Mouse (Mus musculus): Measurements from ENCODE around the gene Lgals1. TPM values are rescaled to one million over a fixed set of nuclear protein-coding genes. Genes with fewer than 3 reads are reported as not detected.

Lgals1 gene
- polyA plus RNA-seq, 1 experiment from 2014 or later, result 576 TPM

DNA sequence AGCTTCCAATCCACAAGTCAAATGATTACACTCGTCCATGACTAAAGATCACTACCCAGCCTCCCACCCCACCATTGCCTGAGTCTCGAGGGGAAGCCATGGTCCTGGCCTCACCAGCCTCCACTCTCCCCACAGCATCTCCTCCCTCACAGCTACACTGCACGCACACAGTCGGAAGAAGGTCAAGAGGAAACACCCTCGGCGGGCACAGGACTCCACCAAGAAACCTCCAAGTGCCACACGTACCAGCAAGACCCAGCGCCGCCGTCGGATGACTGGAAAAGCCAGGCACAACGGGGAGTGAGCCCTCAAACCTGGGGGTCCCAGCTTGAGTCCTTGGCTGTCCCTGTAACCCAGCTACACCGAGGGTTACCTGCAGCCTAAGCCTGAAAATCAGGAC is 13.8 kb downstream of the Lgals1 start:
- Histone ChIP-seq H3K36me3 (ENCODE audit: insufficient read depth, low read length) (peaks cover 36% of the 10 kb centered on the region), H3K27me3 (ENCODE audit: insufficient read depth, low read length) (no peaks in the 10 kb centered on the region), H3K27ac (no peak overlapping the region), H3K4me3 (replicated peaks; ENCODE audit: low read depth, low read length) (no peak overlapping the region), H3K9ac (ENCODE audit: low read depth, low read length) (no peak overlapping the region), H3K9me3 (replicated peaks; ENCODE audit: low read length) (no peaks in the 10 kb centered on the region), H3K4me2 (ENCODE audit: low read length) (no peak overlapping the region), H3K4me1 (replicated peaks; ENCODE audit: insufficient read depth, low read length) (0 out of 2 replicates have a peak, but pooled peaks cover 9% of the 10 kb centered on the region)
- WGBS, result 91% methylated on average over 13 of the region's 13 CpGs
- no peak for DNase-seq (ENCODE audit: low spot score)
- no peak for ATAC-seq (replicated peaks; ENCODE audit: low FRiP score, low read depth)
- no peak for TF ChIP-seq CTCF (IDR thresholded peaks at IDR 0.05; ENCODE audit: low read depth)

DNA sequence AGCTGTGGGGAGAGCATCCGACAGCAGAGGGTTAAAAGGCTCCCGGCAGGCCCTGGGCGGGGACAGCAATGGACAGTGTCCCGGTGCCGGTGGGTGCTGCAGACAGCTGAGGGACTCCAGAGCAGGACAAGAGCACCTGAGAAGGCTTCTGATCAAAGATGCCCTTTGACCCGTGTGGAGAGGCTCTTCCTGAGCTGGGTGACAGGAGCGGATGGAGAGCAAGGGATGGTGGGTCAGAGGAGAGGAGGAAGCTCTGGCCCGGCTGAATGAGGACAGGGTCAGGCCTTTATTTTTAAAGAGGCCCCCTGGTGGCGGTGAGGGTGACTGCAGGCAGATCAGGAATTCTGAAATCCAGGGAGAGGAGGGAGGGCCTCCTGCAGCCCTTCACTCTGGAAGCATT is 16.1 kb downstream of the Lgals1 start:
- ATAC-seq (replicated peaks; ENCODE audit: low FRiP score, low read depth) (peak; percentile 68), DNase-seq (ENCODE audit: low spot score) (peak; percentile 92)
- peak overlapping the region; percentile 19; the same call in 1 of the 2 replicates for H3K4me3 ChIP-seq (replicated peaks; ENCODE audit: low read depth, low read length)
- H3K27ac ChIP-seq, result no peak overlapping the region
- H3K27me3 ChIP-seq (ENCODE audit: insufficient read depth, low read length), result no peaks in the 10 kb centered on the region
- under 1% methylated on average over 9 of the region's 9 CpGs for WGBS
- no peaks in the 10 kb centered on the region for H3K9me3 ChIP-seq (replicated peaks; ENCODE audit: low read length)
- TF ChIP-seq CTCF (IDR thresholded peaks at IDR 0.05; ENCODE audit: low read depth), result peak; percentile 86
- peak overlapping the region; percentile 63 for H3K4me2 ChIP-seq (ENCODE audit: low read length)
- H3K36me3 ChIP-seq (ENCODE audit: insufficient read depth, low read length), result peaks cover 31% of the 10 kb centered on the region
- H3K4me1 ChIP-seq (replicated peaks; ENCODE audit: insufficient read depth, low read length), result 0 out of 2 replicates have a peak, but pooled peaks cover 4% of the 10 kb centered on the region
- peak overlapping the region; percentile 45; the same call in 1 of the 2 replicates for H3K9ac ChIP-seq (ENCODE audit: low read depth, low read length)

DNA sequence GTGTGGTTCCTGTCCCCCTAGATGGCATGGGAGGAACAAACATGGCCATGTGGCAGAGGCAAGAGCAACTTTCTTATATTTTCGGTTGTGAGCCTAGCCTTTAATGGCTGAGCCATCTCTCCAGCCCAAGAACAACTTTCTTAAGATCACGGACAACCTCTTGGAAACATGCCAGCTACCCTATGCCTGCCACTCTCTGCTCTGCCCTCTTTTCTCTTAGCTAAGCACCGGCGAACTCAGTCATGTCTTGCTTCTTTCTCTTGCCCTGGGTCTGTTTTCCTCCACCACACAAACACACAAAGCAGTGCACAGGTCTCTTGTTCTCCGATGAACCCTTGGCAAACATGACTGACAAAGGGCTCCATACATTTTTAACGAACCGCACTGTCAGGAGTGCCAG is 19.7 kb downstream of the Lgals1 start:
- TF ChIP-seq CTCF (IDR thresholded peaks at IDR 0.05; ENCODE audit: low read depth), result no peak
- Histone ChIP-seq H3K4me3 (replicated peaks; ENCODE audit: low read depth, low read length) (no peak overlapping the region), H3K9ac (ENCODE audit: low read depth, low read length) (no peak overlapping the region), H3K27me3 (ENCODE audit: insufficient read depth, low read length) (no peaks in the 10 kb centered on the region), H3K27ac (no peak overlapping the region), H3K4me1 (replicated peaks; ENCODE audit: insufficient read depth, low read length) (peaks cover 11% of the 10 kb centered on the region; the same call in 1 of the 2 replicates), H3K36me3 (ENCODE audit: insufficient read depth, low read length) (0 out of 2 replicates have a peak, but pooled peaks cover 3% of the 10 kb centered on the region), H3K4me2 (ENCODE audit: low read length) (no peak overlapping the region), H3K9me3 (replicated peaks; ENCODE audit: low read length) (no peaks in the 10 kb centered on the region)
- WGBS, result 72% methylated on average over 7 of the region's 7 CpGs
- DNase-seq (ENCODE audit: low spot score), result peak; percentile 8
- no peak for ATAC-seq (replicated peaks; ENCODE audit: low FRiP score, low read depth)

DNA sequence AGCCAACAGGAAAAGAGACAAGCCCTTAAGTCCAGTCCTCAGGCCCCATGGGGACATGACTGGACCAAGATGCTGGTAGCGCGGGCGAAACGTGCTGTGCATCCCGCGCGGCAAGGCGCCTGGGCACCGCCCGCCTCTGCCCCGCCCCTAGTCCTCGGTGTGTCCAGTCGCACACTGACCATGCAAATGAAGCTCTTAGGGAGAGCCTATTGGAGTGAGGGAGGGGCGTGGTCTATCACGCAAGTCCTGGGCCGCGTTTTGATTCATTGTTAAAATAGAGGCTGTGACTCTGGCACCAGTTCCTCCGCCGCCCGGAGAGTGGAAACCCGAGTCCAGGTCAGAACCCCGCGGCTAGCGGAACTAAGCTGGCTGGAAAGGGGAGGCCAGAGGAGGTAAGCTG is 21.1 kb downstream of the Lgals1 start, which contains the start of gene Triobp:
Gene Triobp, plus strand, starts transcription at position 68 of the 400 bp plus-strand sequence.
- peak within 1 kb of the TSS; percentile 76 for H3K4me2 ChIP-seq (ENCODE audit: low read length)
- peak within 1 kb of the TSS; percentile 28 for H3K4me3 ChIP-seq (replicated peaks; ENCODE audit: low read depth, low read length)
- no peaks in the 10 kb centered on the region for H3K9me3 ChIP-seq (replicated peaks; ENCODE audit: low read length)
- peak; percentile 97 for ATAC-seq (replicated peaks; ENCODE audit: low FRiP score, low read depth)
- peak within 1 kb of the TSS; percentile 47; the same call in 1 of the 2 replicates for H3K9ac ChIP-seq (ENCODE audit: low read depth, low read length)
- no peak within 1 kb of the TSS for H3K27ac ChIP-seq
- peaks cover 7% of the 10 kb centered on the region; the same call in 1 of the 2 replicates for H3K4me1 ChIP-seq (replicated peaks; ENCODE audit: insufficient read depth, low read length)
- under 1% methylated on average over 24 of the region's 24 CpGs for WGBS
- no peaks in the 10 kb centered on the region for H3K36me3 ChIP-seq (ENCODE audit: insufficient read depth, low read length)
- TF ChIP-seq CTCF (IDR thresholded peaks at IDR 0.05; ENCODE audit: low read depth), result no peak
- peak; percentile 99 for DNase-seq (ENCODE audit: low spot score)
- no peaks in the 10 kb centered on the region for H3K27me3 ChIP-seq (ENCODE audit: insufficient read depth, low read length)

DNA sequence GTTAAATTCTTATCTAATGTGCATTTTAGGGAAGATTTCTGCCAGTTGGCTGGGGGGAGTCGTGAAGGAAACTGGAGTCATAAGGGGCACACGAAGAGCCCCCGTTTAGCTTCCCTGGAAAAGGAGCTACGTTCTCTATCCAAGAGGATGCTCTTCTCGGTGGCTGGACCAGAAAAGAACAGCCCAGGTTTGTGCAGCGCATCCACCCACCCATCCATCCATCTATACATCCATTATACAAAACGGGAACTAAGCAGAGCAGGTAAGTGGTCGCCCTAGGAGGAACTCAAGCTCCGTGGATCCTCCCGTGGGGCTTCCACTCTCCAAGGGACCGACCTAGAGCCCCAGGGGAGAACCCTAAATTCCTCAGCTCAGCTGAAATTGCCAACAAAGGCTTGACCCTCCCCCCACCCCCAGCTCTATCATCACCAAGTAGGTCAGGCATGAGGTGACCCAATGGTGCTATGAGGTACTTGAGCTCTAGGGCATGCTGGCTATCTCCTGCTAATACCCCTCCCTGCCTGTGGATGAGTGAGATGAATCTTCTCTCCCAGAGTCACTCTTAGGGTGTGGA is 21.7 kb downstream of the Lgals1 start:
- Histone ChIP-seq H3K4me1 (replicated peaks; ENCODE audit: insufficient read depth, low read length) (peaks cover 7% of the 10 kb centered on the region; the same call in 1 of the 2 replicates), H3K4me3 (replicated peaks; ENCODE audit: low read depth, low read length) (peak overlapping the region; percentile 28), H3K27ac (no peak overlapping the region), H3K9me3 (replicated peaks; ENCODE audit: low read length) (no peaks in the 10 kb centered on the region), H3K4me2 (ENCODE audit: low read length) (peak overlapping the region; percentile 76), H3K9ac (ENCODE audit: low read depth, low read length) (peak overlapping the region; percentile 47; the same call in 1 of the 2 replicates), H3K27me3 (ENCODE audit: insufficient read depth, low read length) (no peaks in the 10 kb centered on the region), H3K36me3 (ENCODE audit: insufficient read depth, low read length) (no peaks in the 10 kb centered on the region)
- WGBS, result 7% methylated on average over 11 of the region's 11 CpGs
- ATAC-seq (replicated peaks; ENCODE audit: low FRiP score, low read depth), result no peak
- TF ChIP-seq CTCF (IDR thresholded peaks at IDR 0.05; ENCODE audit: low read depth), result no peak
- DNase-seq (ENCODE audit: low spot score), result no peak

DNA sequence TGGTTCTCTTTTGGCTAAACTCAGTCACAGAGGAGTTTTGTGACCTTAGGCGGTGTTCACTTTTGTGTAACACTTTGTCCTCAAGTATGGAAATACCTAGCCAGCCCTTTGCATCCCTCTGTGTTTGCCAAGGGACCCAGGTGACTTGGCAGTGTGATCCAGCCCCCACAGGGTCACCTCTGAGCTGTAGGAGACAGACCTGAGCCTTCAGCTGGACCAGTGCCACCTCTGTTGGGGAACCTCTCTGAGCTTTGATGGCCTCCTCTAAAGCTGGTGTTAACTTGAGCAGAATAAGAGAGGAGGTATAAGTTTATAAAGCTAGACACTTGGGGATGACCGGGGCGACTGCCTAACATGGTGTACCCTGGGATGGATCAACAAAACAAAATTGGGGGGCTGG is 22.4 kb downstream of the Lgals1 start:
- H3K4me2 ChIP-seq (ENCODE audit: low read length), result no peak overlapping the region
- H3K27ac ChIP-seq, result no peak overlapping the region
- H3K9ac ChIP-seq (ENCODE audit: low read depth, low read length), result no peak overlapping the region
- WGBS, result 99% methylated on average over 3 of the region's 3 CpGs
- no peak overlapping the region for H3K4me3 ChIP-seq (replicated peaks; ENCODE audit: low read depth, low read length)
- peaks cover 7% of the 10 kb centered on the region; the same call in 1 of the 2 replicates for H3K4me1 ChIP-seq (replicated peaks; ENCODE audit: insufficient read depth, low read length)
- no peaks in the 10 kb centered on the region for H3K27me3 ChIP-seq (ENCODE audit: insufficient read depth, low read length)
- H3K36me3 ChIP-seq (ENCODE audit: insufficient read depth, low read length), result no peaks in the 10 kb centered on the region
- no peak for DNase-seq (ENCODE audit: low spot score)
- H3K9me3 ChIP-seq (replicated peaks; ENCODE audit: low read length), result no peaks in the 10 kb centered on the region
- TF ChIP-seq CTCF (IDR thresholded peaks at IDR 0.05; ENCODE audit: low read depth), result no peak
- no peak for ATAC-seq (replicated peaks; ENCODE audit: low FRiP score, low read depth)

Data from kidney, postnatal 0 days (tissue).